Mouse (Mus musculus) frontal cortex, postnatal 10 days (tissue): ENCODE data around the gene Fgr.

Experiments
- DNase-seq, 2 experiments: peaks; one replicate each; pipeline ENCODE4 v3.0.0; 2022; ENCODE audit warnings: low spot score in 2 of 2, mixed read lengths in 1 of 2

The Fgr gene

GRCm38 (mm10) chr4:132958741-132959678 lies 14.9 kb upstream of the Fgr start:
- DNase-seq: no peak

GRCm38 (mm10) chr4:132959679-132960045 lies 14.2 kb upstream of the Fgr start:
- DNase-seq: no peak

GRCm38 (mm10) chr4:132960313-132960712 lies 13.6 kb upstream of the Fgr start:
- DNase-seq: no peak

GRCm38 (mm10) chr4:132960864-132961639 lies 12.8 kb upstream of the Fgr start:
- DNase-seq: no peak

GRCm38 (mm10) chr4:132961866-132962265 lies 12.0 kb upstream of the Fgr start:
- no peak for DNase-seq

GRCm38 (mm10) chr4:132962628-132963027 lies 11.3 kb upstream of the Fgr start:
- no peak for DNase-seq

GRCm38 (mm10) chr4:132963436-132963835 lies 10.5 kb upstream of the Fgr start:
- DNase-seq: no peak

- no peak for DNase-seq
These were observed 9.8 kb upstream of the Fgr start for GRCm38 (mm10) chr4:132964064-132964463.

GRCm38 (mm10) chr4:132964473-132964872 lies 9.4 kb upstream of the Fgr start:
- DNase-seq: no peak

- DNase-seq: no peak
These were observed 5.6 kb upstream of the Fgr start for GRCm38 (mm10) chr4:132968105-132968938.

GRCm38 (mm10) chr4:132971601-132972000 lies 2.3 kb upstream of the Fgr start:
- no peak for DNase-seq

- DNase-seq: no peak
These were observed 1.8 kb upstream of the Fgr start for GRCm38 (mm10) chr4:132972101-132972500.

GRCm38 (mm10) chr4:132972556-132972955 lies 1.3 kb upstream of the Fgr start:
- DNase-seq: no peak

- no peak for DNase-seq
These were observed 709 bp upstream of the Fgr start for GRCm38 (mm10) chr4:132973186-132973585.

GRCm38 (mm10) chr4:132974904-132975303 lies 1.0 kb downstream of the Fgr start:
- DNase-seq: peak; percentile 44 to 63

- no peak for DNase-seq
These were observed 1.9 kb downstream of the Fgr start for GRCm38 (mm10) chr4:132975791-132976190.

GRCm38 (mm10) chr4:132976729-132977128 lies 2.8 kb downstream of the Fgr start:
- no peak for DNase-seq

GRCm38 (mm10) chr4:132977597-132977996 lies 3.7 kb downstream of the Fgr start:
- no peak for DNase-seq

- DNase-seq: no peak
These were observed 5.3 kb downstream of the Fgr start for GRCm38 (mm10) chr4:132979186-132979585.

- no peak for DNase-seq
These were observed 7.7 kb downstream of the Fgr start for GRCm38 (mm10) chr4:132981621-132982020.

GRCm38 (mm10) chr4:132982999-132983398 lies 9.1 kb downstream of the Fgr start:
- no peak for DNase-seq
